Mouse (Mus musculus) G1E (cell line): Measurements from ENCODE around the gene Suz12.

ENCODE experiments used
- CTCF ChIP-seq: IDR thresholded peaks from 2 replicates; pipeline ENCODE4 v1.5.1; 2012; ENCODE audit warnings: low read depth, low read length, inconsistent platforms, mixed read lengths
- GATA1 ChIP-seq: IDR thresholded peaks from 2 replicates; pipeline ENCODE4 v1.6.1; 2012; ENCODE audit warnings: borderline replicate concordance, low read length, inconsistent platforms, mixed read lengths
- GATA2 ChIP-seq: IDR thresholded peaks from 2 replicates; pipeline ENCODE4 v1.6.1; 2012; ENCODE audit warnings: low read depth, low read length, inconsistent platforms, borderline replicate concordance
- POLR2AphosphoS5 ChIP-seq: IDR thresholded peaks from 2 replicates; pipeline ENCODE4 v1.6.1; 2012; ENCODE audit warnings: low read depth, low read length, inconsistent platforms; ENCODE audit not compliant: insufficient replicate concordance
- TAL1 ChIP-seq: conservative IDR thresholded peaks from 2 replicates; pipeline ENCODE4 v1.6.1; 2012; ENCODE audit warnings: low read depth, low read length, inconsistent platforms, mixed read lengths

- TF ChIP-seq CTCF = no peak
- no peak; the same call in 1 of the 2 replicates for TF ChIP-seq POLR2AphosphoS5
- TF ChIP-seq GATA2 = no peak
- no peak for TF ChIP-seq GATA1
- TF ChIP-seq TAL1 = no peak
Observed at GRCm38 (mm10) chr11:80043419-80043817, 50.5 kb downstream of the Suz12 start.
